Mouse (Mus musculus) bone marrow macrophage, adult 2 months (primary cell): ENCODE measurements around the gene Endog.

Experiments used
- CTCF ChIP-seq: IDR thresholded peaks from 2 replicates; pipeline ENCODE4 v1.5.1; 2012; ENCODE audit warnings: low read depth, mild to moderate bottlenecking, low read length, moderate library complexity
- POLR2A ChIP-seq: IDR thresholded peaks from 2 replicates; pipeline ENCODE4 v1.6.1; 2012; ENCODE audit warnings: mild to moderate bottlenecking, low read depth, low read length, borderline replicate concordance

GRCm38 (mm10) chr2:30198021-30198420 lies 26.7 kb downstream of the Endog start:
- TF ChIP-seq POLR2A (no peak), CTCF (no peak)
